19 mouse cellular contexts compared by ENCODE assay signal in the genomic region with DNA sequence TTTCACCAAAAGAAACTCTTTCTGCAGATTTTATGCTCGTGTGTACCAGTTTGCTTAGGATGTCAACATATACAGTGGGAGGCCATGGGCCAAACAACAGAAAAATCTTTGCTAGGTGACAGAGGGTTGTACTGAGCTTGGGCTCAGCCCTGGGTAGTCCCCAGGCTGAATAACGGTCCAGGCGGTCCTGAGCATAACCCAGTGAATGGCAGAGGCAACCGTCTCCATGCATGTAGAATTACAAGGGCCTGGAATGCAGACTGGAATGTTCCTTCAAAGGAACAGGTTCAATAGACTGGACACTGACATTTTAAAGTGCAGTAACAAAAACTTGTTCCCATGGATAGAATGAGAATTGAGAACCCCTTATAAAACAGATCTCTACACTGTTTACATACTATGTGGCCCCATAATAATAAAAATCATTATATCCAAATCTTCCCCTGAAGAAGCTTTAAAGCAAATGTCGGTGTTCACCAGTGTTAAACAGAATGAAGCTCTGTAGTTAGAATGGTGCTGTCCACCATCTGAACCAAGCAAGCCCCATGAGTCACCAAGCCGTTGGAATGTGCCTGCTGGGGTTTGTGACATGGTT. TPM values are rescaled to one million over a fixed set of nuclear protein-coding genes. Genes with fewer than 3 reads are reported as not detected.
DNase-seq lines count a peak whose midpoint lies in the region; ATAC-seq and TF ChIP-seq lines count a peak whose summit lies in the region.
"Had no signal": no experiment of that assay in that cellular context is flagged by ENCODE, and none has a peak within 500 bp of the region (broad histone marks: within the 10 kb centered on the region; RNA-seq: fewer than 3 reads in every experiment).

No protein-coding gene starts in this region.

- H3K9ac ChIP-seq in midbrain, embryonic 11.5 days (ENCODE audit: low read length) = no peak overlapping the region
- no peak overlapping the region for H3K9ac ChIP-seq in midbrain, embryonic 16.5 days (ENCODE audit: low read depth, low read length)
- H3K9ac ChIP-seq in hindbrain, embryonic 11.5 days (ENCODE audit: low read depth, low read length) = no peak overlapping the region
- no peak overlapping the region for H3K9ac ChIP-seq in midbrain, embryonic 15.5 days
- no peak overlapping the region for H3K9ac ChIP-seq in intestine, postnatal 0 days (ENCODE audit: low read depth, low read length)

- H3K27ac ChIP-seq in midbrain, embryonic 11.5 days (ENCODE audit: low read depth, low read length) = peak overlapping the region; percentile 10; the same call in 1 of the 2 replicates
- no peak overlapping the region for H3K27ac ChIP-seq in midbrain, embryonic 16.5 days (ENCODE audit: low read length)
- 0 out of 2 replicates have a peak overlapping the region, but pooled peaks have one; percentile 11 for H3K27ac ChIP-seq in hindbrain, embryonic 11.5 days (ENCODE audit: low read depth, low read length)
- H3K27ac ChIP-seq in midbrain, embryonic 15.5 days = no peak overlapping the region
- H3K27ac ChIP-seq in intestine, postnatal 0 days (ENCODE audit: low read depth, low read length) = no peak overlapping the region
- H3K27ac ChIP-seq: gastrocnemius, adult 2 months; kidney, postnatal 0 days had no signal

- H3K9me3 ChIP-seq in midbrain, embryonic 11.5 days (ENCODE audit: control insufficient read depth, low read length) = no peaks in the 10 kb centered on the region
- no peaks in the 10 kb centered on the region for H3K9me3 ChIP-seq in midbrain, embryonic 16.5 days (replicated peaks; ENCODE audit: control insufficient read depth, low read length, poor library complexity, severe bottlenecking)
- H3K9me3 ChIP-seq in hindbrain, embryonic 11.5 days (ENCODE audit: control insufficient read depth, low read length) = no peaks in the 10 kb centered on the region
- no peaks in the 10 kb centered on the region for H3K9me3 ChIP-seq in midbrain, embryonic 15.5 days
- no peaks in the 10 kb centered on the region for H3K9me3 ChIP-seq in intestine, postnatal 0 days (ENCODE audit: control insufficient read depth)

- no peak overlapping the region for H3K4me2 ChIP-seq in midbrain, embryonic 11.5 days
- H3K4me2 ChIP-seq in midbrain, embryonic 16.5 days (ENCODE audit: low read length) = no peak overlapping the region
- no peak overlapping the region for H3K4me2 ChIP-seq in hindbrain, embryonic 11.5 days (replicated peaks; ENCODE audit: low read depth, low read length)
- H3K4me2 ChIP-seq in midbrain, embryonic 15.5 days = no peak overlapping the region
- H3K4me2 ChIP-seq in intestine, postnatal 0 days (replicated peaks; ENCODE audit: low read depth) = no peak overlapping the region

- H3K4me3 ChIP-seq in midbrain, embryonic 11.5 days (ENCODE audit: low read depth, low read length) = no peak overlapping the region
- no peak overlapping the region for H3K4me3 ChIP-seq in midbrain, embryonic 16.5 days (ENCODE audit: low read depth, low read length)
- H3K4me3 ChIP-seq in hindbrain, embryonic 11.5 days (ENCODE audit: low read depth, low read length) = no peak overlapping the region
- no peak overlapping the region for H3K4me3 ChIP-seq in midbrain, embryonic 15.5 days
- H3K4me3 ChIP-seq in intestine, postnatal 0 days (ENCODE audit: low read depth, low read length) = no peak overlapping the region
- H3K4me3 ChIP-seq: gastrocnemius, adult 2 months had no signal

- WGBS in midbrain, embryonic 11.5 days = 27% methylated on average over 6 of the region's 6 CpGs
- 24% methylated on average over 6 of the region's 6 CpGs for WGBS in midbrain, embryonic 16.5 days
- 38% methylated on average over 6 of the region's 6 CpGs for WGBS in hindbrain, embryonic 11.5 days
- 19% methylated on average over 6 of the region's 6 CpGs for WGBS in midbrain, embryonic 15.5 days
- WGBS in intestine, postnatal 0 days = 73% methylated on average over 6 of the region's 6 CpGs

- no peak for TF ChIP-seq CTCF in intestine, postnatal 0 days (IDR thresholded peaks at IDR 0.05; ENCODE audit: low read depth)

- DNase-seq in embryo, embryonic 10.5 days (ENCODE audit: low spot score) = peak; percentile 45
- no peak for DNase-seq in embryo, embryonic 9.5 days (ENCODE audit: extremely low spot score)
- DNase-seq in midbrain, embryonic 11.5 days (ENCODE audit: low spot score, missing footprints) = no peak
- no peak for DNase-seq in hindbrain, embryonic 11.5 days (ENCODE audit: low spot score)
- DNase-seq in thymus, postnatal 0 days (ENCODE audit: low spot score) = no peak
- DNase-seq: adrenal gland, postnatal 25 days; cerebellum, adult 9-10 months; gastrocnemius, adult 2 months; heart, postnatal 10 days; left cerebral cortex, postnatal 4 days; lung, adult 2 months; lung, postnatal 36 days had no signal

- peaks cover 31% of the 10 kb centered on the region for H3K4me1 ChIP-seq in midbrain, embryonic 11.5 days (ENCODE audit: control insufficient read depth, insufficient read depth, low read length)
- H3K4me1 ChIP-seq in midbrain, embryonic 16.5 days (ENCODE audit: control insufficient read depth, insufficient read depth, low read length) = no peaks in the 10 kb centered on the region
- 0 out of 2 replicates have a peak, but pooled peaks cover 2% of the 10 kb centered on the region for H3K4me1 ChIP-seq in hindbrain, embryonic 11.5 days (replicated peaks; ENCODE audit: control insufficient read depth, insufficient read depth, low read length)
- H3K4me1 ChIP-seq in midbrain, embryonic 15.5 days = peaks cover 18% of the 10 kb centered on the region
- no peaks in the 10 kb centered on the region for H3K4me1 ChIP-seq in intestine, postnatal 0 days (replicated peaks; ENCODE audit: control insufficient read depth, insufficient read depth, low read length)

- H3K27me3 ChIP-seq in midbrain, embryonic 11.5 days (ENCODE audit: control insufficient read depth, insufficient read depth, low read length) = no peaks in the 10 kb centered on the region
- H3K27me3 ChIP-seq in midbrain, embryonic 16.5 days (ENCODE audit: control insufficient read depth, insufficient read depth, low read depth, low read length) = no peaks in the 10 kb centered on the region
- H3K27me3 ChIP-seq in hindbrain, embryonic 11.5 days (ENCODE audit: control insufficient read depth, insufficient read depth, low read length) = no peaks in the 10 kb centered on the region
- H3K27me3 ChIP-seq in midbrain, embryonic 15.5 days (replicated peaks) = no peaks in the 10 kb centered on the region
- no peaks in the 10 kb centered on the region for H3K27me3 ChIP-seq in intestine, postnatal 0 days (replicated peaks; ENCODE audit: control insufficient read depth, insufficient read depth, low read length)
- H3K27me3 ChIP-seq: CH12.LX had no signal

- H3K36me3 ChIP-seq in midbrain, embryonic 11.5 days (ENCODE audit: control insufficient read depth, insufficient read depth, low read length) = no peaks in the 10 kb centered on the region
- H3K36me3 ChIP-seq in midbrain, embryonic 16.5 days (ENCODE audit: control insufficient read depth, insufficient read depth, low read length) = no peaks in the 10 kb centered on the region
- H3K36me3 ChIP-seq in hindbrain, embryonic 11.5 days (ENCODE audit: control insufficient read depth, insufficient read depth, low read length) = no peaks in the 10 kb centered on the region
- no peaks in the 10 kb centered on the region for H3K36me3 ChIP-seq in midbrain, embryonic 15.5 days (replicated peaks)
- H3K36me3 ChIP-seq in intestine, postnatal 0 days (ENCODE audit: control insufficient read depth, insufficient read depth) = no peaks in the 10 kb centered on the region

- ATAC-seq in midbrain, embryonic 11.5 days (ENCODE audit: low FRiP score) = peak; percentile 64; the same call in 1 of the 2 replicates
- ATAC-seq in midbrain, embryonic 16.5 days = no peak
- ATAC-seq in hindbrain, embryonic 11.5 days (ENCODE audit: low FRiP score) = peak; percentile 62; the same call in 1 of the 2 replicates
- 0 out of 2 replicates have a peak, but pooled peaks have one; percentile 25 for ATAC-seq in midbrain, embryonic 15.5 days (replicated peaks)
- no peak for ATAC-seq in intestine, postnatal 0 days
- ATAC-seq: activated CD4-positive, CD25-positive, alpha-beta regulatory T cell, adult 4 months; inflammation-experienced regulatory T-cells, adult 6 months had no signal

RNA-seq across cellular contexts. Expression of gene Sh3bgrl2, which starts 54.1 kb away (rescaled TPM):
- polyA plus RNA-seq in midbrain, embryonic 11.5 days (2014; fragmentation: Nextera tagmentation; extraction: Ambion mirVana) = 10.1 and 12.2 TPM in 2 replicates
- 8.4 and 10.3 TPM in 2 replicates for polyA plus RNA-seq in midbrain, embryonic 16.5 days (2015; fragmentation: Nextera tagmentation; extraction: Ambion mirVana)
- 7.3 and 8.9 TPM in 2 replicates for polyA plus RNA-seq in hindbrain, embryonic 11.5 days (2014; fragmentation: Nextera tagmentation; extraction: Ambion mirVana)
- polyA plus RNA-seq in midbrain, embryonic 15.5 days (2015; fragmentation: Nextera tagmentation; extraction: Ambion mirVana) = 7.7 and 8.8 TPM in 2 replicates
- 4.4 and 5.2 TPM in 2 replicates for polyA plus RNA-seq in thymus, postnatal 0 days (2015; fragmentation: Nextera tagmentation; extraction: Ambion mirVana)
- polyA plus RNA-seq in intestine, postnatal 0 days (2015; fragmentation: Nextera tagmentation; extraction: Ambion mirVana) = 19.1 and 21.7 TPM in 2 replicates

Comparison
In these comparisons a context has a peak if more than half of its experiments do, and no peak if none do; other contexts are left out.
1. ATAC-seq: peak in midbrain, embryonic 11.5 days (single experiment), hindbrain, embryonic 11.5 days (single experiment) and midbrain, embryonic 15.5 days (single experiment); none in midbrain, embryonic 16.5 days (single experiment) and intestine, postnatal 0 days (single experiment).
2. H3K27ac ChIP-seq: peak in midbrain, embryonic 11.5 days (single experiment) and hindbrain, embryonic 11.5 days (single experiment); none in midbrain, embryonic 16.5 days (single experiment), midbrain, embryonic 15.5 days (single experiment) and intestine, postnatal 0 days (single experiment).